Mouse (Mus musculus): ENCODE data around the gene Phf20. TPM values are rescaled to one million over a fixed set of nuclear protein-coding genes. Genes with fewer than 3 reads are reported as not detected.
A peak's percentile ranks its signal among the peaks of the same experiment; 100 is the strongest.
"Not testable (repeated sequence)": the region's sequence is repeated elsewhere in the genome, so short reads cannot be mapped to it uniquely, and the experiment has no call there.

The Phf20 gene
- polyA plus RNA-seq, 1 experiment: 39.4 TPM

DNA sequence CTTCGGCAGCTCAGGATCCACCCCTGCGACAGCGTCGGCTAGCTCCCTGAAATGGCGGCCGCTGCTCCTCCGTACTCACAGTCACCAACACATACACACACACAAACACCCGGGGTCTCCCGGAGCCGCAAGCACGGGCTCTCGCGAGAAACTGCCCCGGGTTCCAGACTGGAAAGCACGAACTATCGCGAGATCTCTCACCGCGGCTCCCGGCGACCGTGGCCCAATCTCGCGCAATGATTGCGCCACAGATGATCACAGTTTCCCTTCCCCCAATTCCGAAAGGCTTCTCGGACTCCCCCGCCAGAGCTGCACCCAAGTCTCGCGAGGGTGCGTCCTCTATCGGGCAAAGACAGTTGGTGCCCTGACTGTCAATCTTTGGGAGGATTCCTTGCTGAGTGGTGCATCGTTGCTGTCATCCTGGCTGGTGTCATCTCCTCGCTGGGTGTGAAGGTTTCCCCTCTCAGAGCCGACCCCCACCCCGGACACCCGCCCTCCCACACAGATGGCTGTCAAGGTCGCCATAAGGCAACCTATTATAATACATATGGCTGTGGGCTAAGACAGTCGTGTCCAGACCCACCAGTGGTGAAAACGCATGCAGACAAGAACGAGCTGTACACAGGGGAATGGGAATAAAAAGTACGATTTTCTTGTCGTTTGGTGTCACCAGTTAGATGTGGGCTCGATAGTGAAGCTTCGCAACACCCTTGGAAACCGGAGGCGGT lies 16.0 kb upstream of the Phf20 start, which contains the start of gene Rbm39:
Gene Rbm39, minus strand, starts transcription at position 145 of the 728 bp plus-strand sequence.
- TF ChIP-seq POLR2A (IDR thresholded peaks at IDR 0.05; ENCODE audit: low read depth, low read length) (peak; percentile 83), CTCF (IDR thresholded peaks at IDR 0.05; ENCODE audit: borderline replicate concordance, insufficient read depth, low read length) (no peak)
- peak within 1 kb of the TSS; percentile 92 for H3K4me3 ChIP-seq (ENCODE audit: insufficient read depth, low read length)
- peak within 1 kb of the TSS; percentile 90 for H3K27ac ChIP-seq (ENCODE audit: insufficient read depth, low read length)
- peaks cover 3% of the 10 kb centered on the region; the same call in 1 of the 2 replicates for H3K4me1 ChIP-seq (ENCODE audit: control insufficient read depth, insufficient read depth, low read length)

DNA sequence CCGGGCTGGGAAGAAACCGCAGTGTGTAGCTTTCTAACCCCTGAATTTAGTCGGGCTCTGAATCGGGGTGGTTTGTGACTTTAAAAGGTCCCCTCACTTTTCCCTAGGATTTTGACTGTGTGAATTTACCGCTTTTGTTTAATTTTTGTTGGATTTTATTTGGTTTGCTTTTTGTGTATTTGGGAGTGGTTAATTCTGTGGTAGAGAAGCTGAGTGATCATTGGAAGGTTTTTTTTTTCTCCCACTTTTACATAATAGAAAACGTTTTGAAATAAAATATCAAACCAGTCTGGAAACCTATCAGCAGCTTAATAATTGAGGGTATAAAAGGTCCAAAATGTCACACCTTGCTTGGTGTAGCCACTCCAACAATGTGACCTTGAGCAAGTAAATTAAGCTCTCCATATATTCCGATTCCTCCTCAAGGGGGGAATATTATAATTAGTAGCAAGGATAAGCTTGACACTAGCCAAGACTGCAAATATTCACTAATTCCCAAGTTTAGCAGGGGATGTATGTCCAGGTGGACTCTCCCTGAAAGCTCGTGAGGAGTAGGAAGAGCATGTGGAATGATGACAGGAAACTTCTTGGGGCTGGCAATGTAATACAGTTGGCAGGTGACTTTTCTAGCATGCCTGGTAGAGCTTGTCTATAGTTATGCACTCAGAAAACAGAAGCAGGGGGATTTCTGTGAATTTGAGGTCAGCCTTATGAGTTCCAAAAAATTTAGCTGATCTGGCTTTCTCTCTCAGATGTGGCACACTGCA lies 15.3 kb upstream of the Phf20 start:
- H3K27ac ChIP-seq (ENCODE audit: insufficient read depth, low read length): peak overlapping the region; percentile 90
- peak overlapping the region; percentile 50 for H3K4me3 ChIP-seq (ENCODE audit: insufficient read depth, low read length)
- TF ChIP-seq CTCF (IDR thresholded peaks at IDR 0.05; ENCODE audit: borderline replicate concordance, insufficient read depth, low read length): no peak
- TF ChIP-seq POLR2A (IDR thresholded peaks at IDR 0.05; ENCODE audit: low read depth, low read length): no peak

DNA sequence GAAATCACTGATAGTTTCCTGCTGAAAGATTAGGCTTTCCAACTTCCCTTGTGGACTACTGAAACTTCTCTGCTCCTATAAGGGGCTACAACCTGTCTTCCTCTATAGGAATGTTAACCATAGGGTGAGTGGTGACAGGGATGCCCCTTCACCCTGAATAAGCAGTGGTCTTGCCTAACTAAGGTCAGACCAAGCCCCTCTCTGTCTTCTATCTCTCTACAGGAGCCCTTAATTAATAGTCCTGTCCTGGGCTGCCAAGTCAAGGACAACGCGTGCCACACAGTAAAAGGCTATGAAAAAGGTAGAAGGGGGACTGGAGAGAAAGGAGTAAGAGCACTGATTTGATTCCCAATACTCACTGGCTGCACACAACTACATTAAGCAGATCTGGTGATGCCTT lies 14.7 kb upstream of the Phf20 start:
- TF ChIP-seq CTCF (IDR thresholded peaks at IDR 0.05; ENCODE audit: borderline replicate concordance, insufficient read depth, low read length): no peak
- TF ChIP-seq POLR2A (IDR thresholded peaks at IDR 0.05; ENCODE audit: low read depth, low read length): no peak
- H3K4me3 ChIP-seq (ENCODE audit: insufficient read depth, low read length): no peak overlapping the region
- H3K4me1 ChIP-seq (ENCODE audit: control insufficient read depth, insufficient read depth, low read length): peaks cover 3% of the 10 kb centered on the region; the same call in 1 of the 2 replicates
- H3K27ac ChIP-seq (ENCODE audit: insufficient read depth, low read length): no peak overlapping the region

More for the DNA sequence above, 15.3 kb upstream of the Phf20 start:
- H3K4me1 ChIP-seq (ENCODE audit: control insufficient read depth, insufficient read depth, low read length): peaks cover 3% of the 10 kb centered on the region; the same call in 1 of the 2 replicates

DNA sequence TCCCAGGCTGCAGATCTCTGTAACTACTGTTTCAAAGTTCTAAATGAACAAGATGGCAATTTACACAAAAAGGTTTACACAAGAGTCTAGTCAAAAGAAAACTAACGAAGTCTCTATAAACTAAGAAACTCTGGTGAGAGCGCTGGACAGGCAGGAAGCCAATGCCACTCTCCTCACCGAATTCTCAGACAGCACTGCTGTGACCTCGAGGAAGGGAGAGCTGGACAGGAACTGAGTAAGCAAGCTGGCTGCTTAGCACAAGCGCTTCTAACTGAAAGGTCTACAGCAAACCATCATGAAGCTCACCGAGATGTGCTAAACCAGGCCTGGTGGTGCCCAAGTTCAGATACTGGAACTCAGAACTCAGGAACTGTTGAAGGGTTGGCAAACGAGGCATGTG lies 7.0 kb upstream of the Phf20 start:
- H3K4me1 ChIP-seq (ENCODE audit: control insufficient read depth, insufficient read depth, low read length); H3K4me3 ChIP-seq (ENCODE audit: insufficient read depth, low read length); H3K27ac ChIP-seq (ENCODE audit: insufficient read depth, low read length): not testable (repeated sequence)

DNA sequence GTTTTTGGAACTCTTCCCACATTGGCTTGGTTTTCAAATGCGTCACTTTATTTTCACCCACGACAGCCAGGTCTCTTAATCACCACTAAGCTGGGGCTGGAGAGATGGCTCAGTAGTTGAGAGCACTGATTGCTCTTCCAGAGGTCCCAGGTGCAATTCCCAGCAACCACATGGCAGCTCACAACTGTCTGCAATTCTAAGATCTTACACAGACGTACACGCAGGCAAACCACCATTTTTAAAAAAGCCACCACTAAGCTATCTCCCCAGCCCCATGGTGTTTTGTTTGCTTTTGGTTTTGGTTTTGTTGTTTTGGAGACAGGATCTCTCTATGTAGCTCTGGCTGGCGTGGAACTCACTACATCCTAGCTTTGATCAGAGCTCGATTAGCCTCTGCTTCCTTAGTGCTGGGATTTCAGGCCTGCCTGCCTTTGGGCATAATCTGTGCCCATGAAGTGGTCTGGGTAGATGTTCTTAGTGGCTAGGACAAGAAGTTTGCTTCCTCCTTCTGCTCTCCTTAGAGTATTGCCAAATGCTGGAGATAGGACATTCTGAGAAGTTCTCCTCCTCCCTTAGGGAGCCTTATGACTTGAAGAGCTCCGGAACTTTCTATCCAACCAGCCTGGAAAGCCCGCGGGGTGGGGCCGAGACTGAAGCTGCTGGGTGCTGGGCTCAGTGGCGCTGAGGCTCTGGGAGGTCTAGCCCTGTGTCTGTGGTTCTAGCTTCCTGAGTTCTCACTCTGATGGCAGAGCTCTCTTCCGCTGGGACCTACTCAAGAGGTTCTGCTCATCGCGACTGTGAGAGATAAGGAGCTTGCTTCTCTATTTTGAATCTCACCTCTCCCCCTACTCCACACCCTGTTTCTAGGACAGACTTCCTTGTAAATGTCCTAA lies 6.0 kb upstream of the Phf20 start:
- H3K4me3 ChIP-seq (ENCODE audit: insufficient read depth, low read length): no peak overlapping the region
- H3K27ac ChIP-seq (ENCODE audit: insufficient read depth, low read length): no peak overlapping the region
- H3K4me1 ChIP-seq (ENCODE audit: control insufficient read depth, insufficient read depth, low read length): no peaks in the 10 kb centered on the region
- TF ChIP-seq POLR2A (IDR thresholded peaks at IDR 0.05; ENCODE audit: low read depth, low read length): no peak
- TF ChIP-seq CTCF (IDR thresholded peaks at IDR 0.05; ENCODE audit: borderline replicate concordance, insufficient read depth, low read length): no peak

DNA sequence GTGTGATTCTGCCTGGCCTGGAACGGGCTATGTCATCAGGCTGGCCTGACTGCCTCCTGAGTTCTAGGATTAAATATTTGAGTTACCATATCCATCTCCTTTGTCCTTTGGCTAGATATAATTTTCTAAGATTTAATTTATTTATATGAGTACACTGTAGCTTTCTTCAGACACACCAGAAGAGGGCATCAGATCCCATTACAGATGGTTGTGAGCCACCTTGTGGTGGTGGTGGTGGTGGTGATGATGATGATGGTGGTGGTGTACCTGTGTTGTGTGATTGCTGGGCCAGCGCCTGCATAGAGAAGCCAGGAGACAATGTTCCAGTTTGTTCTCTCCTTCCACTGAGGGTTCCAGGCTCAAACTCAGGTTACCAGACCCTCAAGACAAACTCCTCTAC lies 4.7 kb upstream of the Phf20 start:
- Histone ChIP-seq H3K4me3 (ENCODE audit: insufficient read depth, low read length) (no peak overlapping the region), H3K27ac (ENCODE audit: insufficient read depth, low read length) (no peak overlapping the region), H3K4me1 (ENCODE audit: control insufficient read depth, insufficient read depth, low read length) (no peaks in the 10 kb centered on the region)
- no peak for TF ChIP-seq POLR2A (IDR thresholded peaks at IDR 0.05; ENCODE audit: low read depth, low read length)
- TF ChIP-seq CTCF (IDR thresholded peaks at IDR 0.05; ENCODE audit: borderline replicate concordance, insufficient read depth, low read length): no peak

DNA sequence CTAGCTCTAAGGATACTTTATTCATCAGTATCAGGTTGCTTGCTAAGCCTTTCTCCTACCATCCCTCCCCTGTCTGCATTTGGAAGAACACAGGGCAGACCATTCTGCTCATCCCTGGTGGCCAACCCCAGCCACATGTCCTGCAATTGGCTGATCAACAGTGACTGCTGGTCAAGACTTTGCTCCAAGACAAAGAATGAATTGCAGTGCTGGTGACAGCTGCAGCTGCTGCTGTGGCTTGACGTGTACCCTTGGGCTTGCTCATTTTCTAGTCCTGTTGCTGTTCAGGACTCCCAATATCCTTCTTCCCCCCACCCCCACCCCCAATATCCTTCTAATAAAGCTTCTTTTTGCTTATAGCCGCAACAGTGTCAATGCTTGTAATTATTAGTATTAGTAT lies 4.2 kb upstream of the Phf20 start:
- Histone ChIP-seq H3K4me3 (ENCODE audit: insufficient read depth, low read length) (no peak overlapping the region), H3K27ac (ENCODE audit: insufficient read depth, low read length) (no peak overlapping the region), H3K4me1 (ENCODE audit: control insufficient read depth, insufficient read depth, low read length) (no peaks in the 10 kb centered on the region)
- TF ChIP-seq CTCF (IDR thresholded peaks at IDR 0.05; ENCODE audit: borderline replicate concordance, insufficient read depth, low read length): no peak
- TF ChIP-seq POLR2A (IDR thresholded peaks at IDR 0.05; ENCODE audit: low read depth, low read length): no peak

DNA sequence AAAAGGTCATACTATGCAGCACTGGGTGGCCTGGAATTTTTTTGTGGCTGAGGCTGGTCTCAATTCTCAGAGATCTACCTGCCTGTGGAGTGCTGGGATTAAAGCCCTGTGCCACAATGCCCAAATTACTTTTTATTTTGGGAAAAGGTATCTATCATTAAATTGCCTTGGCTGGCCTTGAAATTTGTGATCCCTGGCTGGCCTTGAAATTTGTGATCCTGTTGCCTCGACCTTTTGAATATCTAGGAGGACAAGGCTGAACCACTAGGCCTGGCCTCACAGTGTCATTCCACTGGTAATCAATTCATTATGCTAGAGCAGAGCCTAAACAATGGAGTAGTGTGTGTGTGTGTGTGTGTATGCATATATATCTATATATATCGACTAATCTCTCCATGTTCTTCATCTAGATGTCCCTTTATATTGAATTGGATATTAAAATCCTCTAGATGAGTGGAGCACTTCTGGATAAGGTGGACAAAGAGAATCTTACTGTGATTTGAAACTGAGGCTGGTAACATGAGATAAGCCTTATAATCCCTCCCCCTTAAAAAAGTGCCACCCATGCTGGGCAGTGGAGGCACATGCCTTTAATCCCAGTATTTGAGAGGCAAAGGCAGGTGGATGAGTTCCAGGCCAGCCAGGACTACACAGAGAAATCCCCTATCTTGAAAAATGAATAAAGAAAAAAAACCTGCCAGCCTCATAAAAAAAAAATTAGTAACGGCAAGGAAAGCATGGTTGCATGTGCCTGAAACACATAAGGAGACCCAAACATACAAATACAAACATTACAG lies 3.0 kb upstream of the Phf20 start:
- Histone ChIP-seq H3K4me1 (ENCODE audit: control insufficient read depth, insufficient read depth, low read length) (no peaks in the 10 kb centered on the region), H3K27ac (ENCODE audit: insufficient read depth, low read length) (no peak overlapping the region), H3K4me3 (ENCODE audit: insufficient read depth, low read length) (no peak overlapping the region)
- no peak for TF ChIP-seq CTCF (IDR thresholded peaks at IDR 0.05; ENCODE audit: borderline replicate concordance, insufficient read depth, low read length)
- TF ChIP-seq POLR2A (IDR thresholded peaks at IDR 0.05; ENCODE audit: low read depth, low read length): no peak

DNA sequence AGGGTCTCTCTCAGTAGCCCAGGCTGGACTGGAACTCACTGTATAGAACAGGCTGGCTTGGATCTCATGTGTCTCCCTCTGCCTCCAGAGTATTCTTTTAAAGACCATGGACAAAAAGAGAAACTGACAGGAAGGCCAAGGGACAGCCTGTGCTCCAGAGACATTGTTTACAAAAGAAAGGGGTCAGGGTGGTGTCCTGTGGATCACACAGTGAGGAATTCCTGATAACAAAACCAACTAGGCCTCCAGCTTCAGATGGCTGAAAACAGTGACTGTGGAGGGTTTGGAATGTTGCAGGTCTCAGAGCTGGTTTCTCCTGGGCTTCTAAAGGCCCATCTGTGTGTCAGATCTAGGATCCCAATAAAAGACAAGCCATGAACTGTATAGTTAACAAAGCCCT lies 1.7 kb upstream of the Phf20 start:
- Histone ChIP-seq H3K4me3 (ENCODE audit: insufficient read depth, low read length) (no peak overlapping the region), H3K4me1 (ENCODE audit: control insufficient read depth, insufficient read depth, low read length) (peaks cover 6% of the 10 kb centered on the region), H3K27ac (ENCODE audit: insufficient read depth, low read length) (no peak overlapping the region)
- TF ChIP-seq CTCF (IDR thresholded peaks at IDR 0.05; ENCODE audit: borderline replicate concordance, insufficient read depth, low read length): no peak
- no peak for TF ChIP-seq POLR2A (IDR thresholded peaks at IDR 0.05; ENCODE audit: low read depth, low read length)

Data from embryonic fibroblast, embryonic 13.5 days (primary cell).